Mouse (Mus musculus) small intestine, adult 2 months (tissue): ENCODE results near the gene AC109138.7.

Experiments
- CTCF ChIP-seq: fragments of 200-500 bp; IDR thresholded peaks from 2 replicates; pipeline ENCODE4 v1.5.1; 2012; ENCODE audit warnings: low read depth, mild to moderate bottlenecking, control low read depth, inconsistent platforms, low read length, moderate library complexity, mixed read lengths; ENCODE audit not compliant: insufficient replicate concordance, insufficient read length; ENCODE audit errors: extremely low read depth
- POLR2A ChIP-seq: fragments of 200-500 bp; IDR thresholded peaks from 2 replicates; pipeline ENCODE4 v1.6.1; 2012; ENCODE audit warnings: low read depth, mild to moderate bottlenecking, control low read depth, inconsistent platforms, low read length, moderate library complexity

- TF ChIP-seq CTCF (no peak), POLR2A (no peak; the same call in 1 of the 2 replicates)
These were observed 42.5 kb upstream of the AC109138.7 start for GRCm38 (mm10) chr19:4171393-4172290.
